Mouse (Mus musculus): ENCODE measurements around the gene Gpi1. TPM values are rescaled to one million over a fixed set of nuclear protein-coding genes. Genes with fewer than 3 reads are reported as not detected.
A peak's percentile ranks its signal among the peaks of the same experiment; 100 is the strongest.
"Not testable (repeated sequence)": the region's sequence is repeated elsewhere in the genome, so short reads cannot be mapped to it uniquely, and the experiment has no call there.

Gpi1 gene
- polyA plus RNA-seq, 1 experiment from 2014 or later: 238 TPM

GRCm38 (mm10) chr7:34229691-34230111 is 435 bp downstream of the Gpi1 start:
- DNase-seq (ENCODE audit: low spot score): peak; percentile 11

- no peak for DNase-seq (ENCODE audit: low spot score)
These were observed 983 bp downstream of the Gpi1 start for GRCm38 (mm10) chr7:34229153-34229552.

GRCm38 (mm10) chr7:34228641-34229040 is 1.5 kb downstream of the Gpi1 start:
- DNase-seq (ENCODE audit: low spot score): peak; percentile 14

- DNase-seq (ENCODE audit: low spot score): no peak
These were observed 3.3 kb downstream of the Gpi1 start for GRCm38 (mm10) chr7:34226846-34227245.

- no peak for DNase-seq (ENCODE audit: low spot score)
These were observed 4.0 kb downstream of the Gpi1 start for GRCm38 (mm10) chr7:34226086-34226485.

- no peak for DNase-seq (ENCODE audit: low spot score)
These were observed 5.8 kb downstream of the Gpi1 start for GRCm38 (mm10) chr7:34224308-34224707.

GRCm38 (mm10) chr7:34222340-34222739 is 7.8 kb downstream of the Gpi1 start:
- DNase-seq (ENCODE audit: low spot score): no peak

GRCm38 (mm10) chr7:34221594-34222250 is 8.4 kb downstream of the Gpi1 start:
- no peak for DNase-seq (ENCODE audit: low spot score)

GRCm38 (mm10) chr7:34218496-34218895 is 11.6 kb downstream of the Gpi1 start:
- DNase-seq (ENCODE audit: low spot score): no peak

- no peak for DNase-seq (ENCODE audit: low spot score)
These were observed 13.7 kb downstream of the Gpi1 start for GRCm38 (mm10) chr7:34216474-34216873.

GRCm38 (mm10) chr7:34215481-34215880 is 14.7 kb downstream of the Gpi1 start:
- no peak for DNase-seq (ENCODE audit: low spot score)

GRCm38 (mm10) chr7:34214644-34215043 is 15.5 kb downstream of the Gpi1 start:
- DNase-seq (ENCODE audit: low spot score): no peak

GRCm38 (mm10) chr7:34213281-34213680 is 16.9 kb downstream of the Gpi1 start:
- DNase-seq (ENCODE audit: low spot score): no peak

GRCm38 (mm10) chr7:34208027-34208745 is 21.9 kb downstream of the Gpi1 start:
- DNase-seq (ENCODE audit: low spot score): no peak

GRCm38 (mm10) chr7:34206331-34206730 is 23.8 kb downstream of the Gpi1 start:
- DNase-seq (ENCODE audit: low spot score): no peak

GRCm38 (mm10) chr7:34202147-34202546 is 28.0 kb downstream of the Gpi1 start:
- not testable (repeated sequence) for DNase-seq (ENCODE audit: low spot score)

GRCm38 (mm10) chr7:34200829-34201228 is 29.3 kb downstream of the Gpi1 start:
- DNase-seq (ENCODE audit: low spot score): no peak

- peak; percentile 69 for DNase-seq (ENCODE audit: low spot score)
These were observed 31.8 kb downstream of the Gpi1 start for GRCm38 (mm10) chr7:34198346-34198745.

GRCm38 (mm10) chr7:34196132-34197128 is 33.7 kb downstream of the Gpi1 start, which contains the start of gene Pdcd2l:
Gene Pdcd2l (minus strand): TSS chr7:34196661.
- peak; percentile 90 for DNase-seq (ENCODE audit: low spot score)

- DNase-seq (ENCODE audit: low spot score): peak; percentile 4
These were observed 34.5 kb downstream of the Gpi1 start for GRCm38 (mm10) chr7:34195632-34196031.

- DNase-seq (ENCODE audit: low spot score): no peak
These were observed 37.3 kb downstream of the Gpi1 start for GRCm38 (mm10) chr7:34192825-34193224.
